Mouse (Mus musculus) cerebellum, adult 2 months (tissue): Measurements from ENCODE around the gene Eef1akmt3.
"Not testable (repeated sequence)": the region's sequence is repeated elsewhere in the genome, so short reads cannot be mapped to it uniquely, and the experiment has no call there.

Source experiments
- CTCF ChIP-seq: fragments of 200-500 bp; IDR thresholded peaks from 2 replicates; pipeline ENCODE4 v1.5.1; 2011; ENCODE audit warnings: low read depth, mild to moderate bottlenecking, control low read depth, low read length, moderate library complexity, borderline replicate concordance; ENCODE audit not compliant: insufficient read depth
- POLR2A ChIP-seq: fragments of 200-500 bp; IDR thresholded peaks from 2 replicates; pipeline ENCODE4 v1.6.1; 2011; ENCODE audit warnings: low read length, control low read depth, borderline replicate concordance; ENCODE audit not compliant: insufficient read depth

GRCm38 (mm10) chr10:127062101-127062500 is 20.8 kb upstream of the Eef1akmt3 start:
- not testable (repeated sequence) for TF ChIP-seq CTCF, POLR2A
